Mouse (Mus musculus): ENCODE data around the gene Armh1.

DNA sequence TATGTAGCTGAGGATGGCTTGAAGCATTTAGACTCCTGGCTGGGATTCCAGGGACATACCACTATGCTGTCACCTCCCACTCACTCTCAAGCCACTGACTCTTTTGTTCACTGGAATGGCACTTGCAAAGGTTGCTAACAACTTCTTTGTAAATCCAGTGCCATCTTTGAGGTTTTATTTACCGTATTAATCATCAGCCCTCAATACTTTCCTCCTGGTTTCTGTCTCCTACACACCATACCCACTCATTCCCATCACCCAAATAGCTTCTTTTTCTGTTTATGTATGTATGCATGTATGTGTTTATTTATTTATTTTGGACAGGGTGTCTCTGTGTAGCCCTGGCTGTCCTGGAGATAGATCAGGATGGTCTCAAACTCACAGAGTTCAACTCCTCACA is 943 bp downstream of the Armh1 start:
- TF ChIP-seq CTCF (conservative IDR thresholded peaks at IDR 0.05; ENCODE audit: insufficient read depth, insufficient read length, low read depth, low read length), result no peak
- TF ChIP-seq POLR2A (IDR thresholded peaks at IDR 0.05; ENCODE audit: low read depth, low read length), result no peak

Measured in kidney, adult 2 months (tissue).